Mouse (Mus musculus): ENCODE results near the gene Prr5l. TPM values are rescaled to one million over a fixed set of nuclear protein-coding genes. Genes with fewer than 3 reads are reported as not detected.
A peak's percentile ranks its signal among the peaks of the same experiment; 100 is the strongest.

Gene Prr5l
- polyA plus RNA-seq, 1 experiment from 2014 or later = 8.2 TPM

DNA sequence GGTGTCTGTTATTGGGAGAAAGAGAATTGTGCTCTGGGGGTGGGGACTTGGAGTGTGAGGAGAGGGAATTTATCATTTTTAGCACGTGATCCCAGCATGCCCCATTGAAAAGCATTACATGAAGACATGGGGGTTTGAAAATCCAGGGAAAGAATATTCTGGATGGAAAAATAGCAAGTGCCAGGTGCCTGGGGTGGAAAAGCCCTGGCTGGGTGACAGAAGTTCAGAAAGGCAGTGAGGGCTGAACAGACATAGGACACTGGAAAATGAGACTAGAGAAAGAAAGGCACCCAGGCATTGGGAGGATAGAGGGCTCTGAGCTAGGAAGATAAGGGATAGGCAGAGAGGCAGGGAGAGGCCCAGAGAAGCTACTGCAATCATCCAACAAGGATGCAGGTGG lies 62.0 kb downstream of the Prr5l start:
- no peak for ATAC-seq (ENCODE audit: insufficient number of reproducible peaks, insufficient read depth, low FRiP score, low read depth)
- Histone ChIP-seq H3K9ac (replicated peaks; ENCODE audit: low read depth, low read length) (no peak overlapping the region), H3K27me3 (ENCODE audit: control insufficient read depth, insufficient read depth, low read length) (no peaks in the 10 kb centered on the region), H3K4me2 (replicated peaks; ENCODE audit: low read depth, low read length) (no peak overlapping the region), H3K27ac (ENCODE audit: low read length) (no peak overlapping the region), H3K4me3 (ENCODE audit: low read depth, low read length) (no peak overlapping the region), H3K9me3 (ENCODE audit: control insufficient read depth, low read depth, low read length) (no peaks in the 10 kb centered on the region), H3K36me3 (ENCODE audit: control insufficient read depth, insufficient read depth, low read length) (no peaks in the 10 kb centered on the region), H3K4me1 (ENCODE audit: control insufficient read depth, insufficient read depth, low read length) (peaks cover 3% of the 10 kb centered on the region; the same call in 1 of the 2 replicates)
- WGBS = 50% methylated on average over 1 of the region's 1 CpGs

DNA sequence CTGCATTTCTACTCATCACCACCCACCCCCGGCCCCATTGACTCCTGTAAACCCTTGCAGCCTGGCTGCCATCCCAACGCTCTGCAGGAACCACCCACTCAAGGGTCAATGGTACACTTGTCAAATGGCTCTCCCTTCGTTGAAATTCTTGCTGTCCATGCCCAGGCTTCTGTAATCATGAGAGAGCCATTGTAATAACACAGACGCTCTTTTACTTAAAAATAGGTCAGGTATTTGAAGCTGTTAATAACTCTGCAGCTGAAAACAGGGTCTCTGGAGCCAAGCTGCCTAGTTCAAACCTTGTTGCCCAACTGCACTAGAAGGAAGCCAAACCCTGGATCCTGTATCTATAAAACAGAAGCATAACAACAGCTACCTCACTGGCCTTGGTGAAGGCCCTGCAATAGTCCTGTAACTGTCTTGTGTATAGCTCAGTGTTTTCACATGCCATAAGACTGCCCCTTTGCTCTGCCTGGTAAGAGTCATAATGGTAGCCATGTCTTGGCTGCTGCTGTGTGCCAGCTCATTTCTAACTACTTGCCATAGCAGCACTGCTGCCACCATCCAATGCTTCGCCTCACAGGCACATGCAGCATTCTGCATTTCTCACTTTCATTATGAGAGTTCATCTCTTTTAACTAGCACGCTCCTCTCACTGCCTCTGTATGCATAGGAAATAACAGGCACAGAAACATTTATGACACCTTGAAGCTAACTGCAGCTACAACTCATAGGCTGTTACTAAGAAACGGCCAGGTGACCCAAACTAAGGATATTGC lies 63.7 kb downstream of the Prr5l start:
- Histone ChIP-seq H3K4me2 (replicated peaks; ENCODE audit: low read depth, low read length) (no peak overlapping the region), H3K27ac (ENCODE audit: low read length) (no peak overlapping the region), H3K27me3 (ENCODE audit: control insufficient read depth, insufficient read depth, low read length) (no peaks in the 10 kb centered on the region), H3K36me3 (ENCODE audit: control insufficient read depth, insufficient read depth, low read length) (no peaks in the 10 kb centered on the region), H3K4me1 (ENCODE audit: control insufficient read depth, insufficient read depth, low read length) (peaks cover 3% of the 10 kb centered on the region; the same call in 1 of the 2 replicates), H3K4me3 (ENCODE audit: low read depth, low read length) (no peak overlapping the region), H3K9me3 (ENCODE audit: control insufficient read depth, low read depth, low read length) (no peaks in the 10 kb centered on the region), H3K9ac (replicated peaks; ENCODE audit: low read depth, low read length) (no peak overlapping the region)
- WGBS = 67% methylated on average over 7 of the region's 7 CpGs
- ATAC-seq (ENCODE audit: insufficient number of reproducible peaks, insufficient read depth, low FRiP score, low read depth) = no peak

DNA sequence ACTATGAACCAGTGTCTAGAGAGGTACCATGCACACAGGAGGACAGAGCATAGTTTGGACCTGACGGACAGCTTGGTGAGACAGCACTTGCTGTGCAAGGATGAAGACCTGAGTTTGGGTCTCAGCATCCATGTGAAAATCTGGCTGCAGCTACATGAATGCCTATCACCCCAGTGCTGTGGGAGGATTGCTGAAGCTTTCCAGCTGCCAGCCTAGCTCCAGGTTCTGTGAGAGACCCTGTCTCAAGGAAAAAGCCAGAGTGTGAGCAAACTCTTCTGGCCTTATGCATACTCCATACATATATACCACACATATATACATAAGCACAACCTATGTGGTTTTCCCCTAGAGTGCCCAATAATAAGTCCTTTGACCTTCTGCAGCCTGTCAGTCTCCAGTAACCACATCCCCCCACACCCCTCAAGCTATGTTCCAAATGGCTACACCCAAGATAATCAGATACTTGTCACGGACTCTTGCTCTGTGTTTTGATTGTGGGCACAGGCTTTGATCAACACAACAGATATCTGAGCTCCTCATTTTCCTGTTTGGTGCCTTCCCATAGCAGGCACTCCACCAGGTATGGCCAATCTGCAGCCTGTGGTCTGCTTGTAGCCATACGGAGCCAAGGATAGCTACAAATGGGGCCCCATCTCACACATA lies 66.0 kb downstream of the Prr5l start:
- Histone ChIP-seq H3K9ac (replicated peaks; ENCODE audit: low read depth, low read length) (no peak overlapping the region), H3K4me2 (replicated peaks; ENCODE audit: low read depth, low read length) (no peak overlapping the region), H3K4me1 (ENCODE audit: control insufficient read depth, insufficient read depth, low read length) (no peaks in the 10 kb centered on the region), H3K4me3 (ENCODE audit: low read depth, low read length) (no peak overlapping the region), H3K27me3 (ENCODE audit: control insufficient read depth, insufficient read depth, low read length) (no peaks in the 10 kb centered on the region), H3K9me3 (ENCODE audit: control insufficient read depth, low read depth, low read length) (no peaks in the 10 kb centered on the region), H3K27ac (ENCODE audit: low read length) (no peak overlapping the region), H3K36me3 (ENCODE audit: control insufficient read depth, insufficient read depth, low read length) (no peaks in the 10 kb centered on the region)
- 74% methylated on average over 3 of the region's 3 CpGs for WGBS
- ATAC-seq (ENCODE audit: insufficient number of reproducible peaks, insufficient read depth, low FRiP score, low read depth) = no peak

DNA sequence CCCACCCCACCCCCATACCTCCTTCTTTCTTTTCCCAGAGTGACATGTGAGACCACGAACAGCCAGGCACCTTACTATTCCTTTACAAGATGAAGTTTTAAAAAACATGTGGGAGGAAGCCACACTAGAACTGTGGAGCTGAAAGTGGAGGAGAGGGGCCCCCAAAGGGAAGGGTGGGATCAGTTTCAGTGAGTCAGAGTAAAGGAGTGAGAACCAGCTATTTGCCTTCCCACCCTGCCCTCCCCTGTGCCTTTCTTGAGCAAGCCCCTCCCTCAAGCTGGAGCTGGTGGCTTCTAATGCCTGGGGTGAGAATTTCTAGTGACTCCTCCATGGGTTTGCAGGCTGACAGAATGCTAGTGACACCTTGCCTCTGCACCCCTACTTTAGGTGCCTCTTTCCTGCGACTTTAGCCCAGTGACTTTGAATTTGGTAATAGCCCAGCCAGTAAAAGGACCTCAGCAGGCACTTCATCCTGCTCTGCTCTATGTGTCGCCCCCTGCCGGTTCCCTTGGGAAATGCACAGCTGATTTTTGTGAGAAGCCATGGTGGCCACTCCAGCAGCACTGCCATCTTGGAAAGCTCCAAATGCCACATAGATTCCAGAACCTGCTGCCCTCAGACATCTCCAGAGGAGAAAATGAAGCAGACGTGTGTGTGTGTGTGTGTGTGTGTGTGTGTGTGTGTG lies 67.4 kb downstream of the Prr5l start:
- no peaks in the 10 kb centered on the region for H3K9me3 ChIP-seq (ENCODE audit: control insufficient read depth, low read depth, low read length)
- H3K36me3 ChIP-seq (ENCODE audit: control insufficient read depth, insufficient read depth, low read length) = no peaks in the 10 kb centered on the region
- ATAC-seq (ENCODE audit: insufficient number of reproducible peaks, insufficient read depth, low FRiP score, low read depth) = 0 out of 2 replicates have a peak, but pooled peaks have one; percentile 43
- no peak overlapping the region for H3K4me3 ChIP-seq (ENCODE audit: low read depth, low read length)
- no peaks in the 10 kb centered on the region for H3K27me3 ChIP-seq (ENCODE audit: control insufficient read depth, insufficient read depth, low read length)
- H3K27ac ChIP-seq (ENCODE audit: low read length) = no peak overlapping the region
- 32% methylated on average over 5 of the region's 5 CpGs for WGBS
- no peak overlapping the region for H3K9ac ChIP-seq (replicated peaks; ENCODE audit: low read depth, low read length)
- no peaks in the 10 kb centered on the region for H3K4me1 ChIP-seq (ENCODE audit: control insufficient read depth, insufficient read depth, low read length)
- H3K4me2 ChIP-seq (replicated peaks; ENCODE audit: low read depth, low read length) = no peak overlapping the region

DNA sequence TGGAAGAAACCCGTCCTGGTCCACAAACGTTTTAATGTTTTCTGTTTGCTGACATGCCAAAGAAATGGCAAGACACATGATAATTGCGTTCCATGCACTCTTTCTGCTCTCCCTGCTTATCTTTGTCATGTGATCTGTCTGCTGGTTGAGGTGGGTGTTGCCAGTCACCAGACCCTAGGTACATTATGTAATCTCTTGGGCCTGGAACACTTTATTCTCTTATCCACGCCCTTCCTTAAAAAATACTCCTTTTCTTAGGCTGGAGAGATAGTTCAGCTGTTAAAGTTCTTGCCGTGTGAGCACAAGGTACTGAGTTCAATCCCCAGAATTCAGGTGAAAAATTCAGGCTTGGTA lies 68.6 kb downstream of the Prr5l start:
- Histone ChIP-seq H3K27me3 (ENCODE audit: control insufficient read depth, insufficient read depth, low read length) (no peaks in the 10 kb centered on the region), H3K4me3 (ENCODE audit: low read depth, low read length) (no peak overlapping the region), H3K9me3 (ENCODE audit: control insufficient read depth, low read depth, low read length) (no peaks in the 10 kb centered on the region), H3K4me1 (ENCODE audit: control insufficient read depth, insufficient read depth, low read length) (no peaks in the 10 kb centered on the region), H3K36me3 (ENCODE audit: control insufficient read depth, insufficient read depth, low read length) (no peaks in the 10 kb centered on the region), H3K4me2 (replicated peaks; ENCODE audit: low read depth, low read length) (no peak overlapping the region), H3K27ac (ENCODE audit: low read length) (no peak overlapping the region), H3K9ac (replicated peaks; ENCODE audit: low read depth, low read length) (no peak overlapping the region)
- no peak for ATAC-seq (ENCODE audit: insufficient number of reproducible peaks, insufficient read depth, low FRiP score, low read depth)
- 62% methylated on average over 5 of the region's 5 CpGs for WGBS

DNA sequence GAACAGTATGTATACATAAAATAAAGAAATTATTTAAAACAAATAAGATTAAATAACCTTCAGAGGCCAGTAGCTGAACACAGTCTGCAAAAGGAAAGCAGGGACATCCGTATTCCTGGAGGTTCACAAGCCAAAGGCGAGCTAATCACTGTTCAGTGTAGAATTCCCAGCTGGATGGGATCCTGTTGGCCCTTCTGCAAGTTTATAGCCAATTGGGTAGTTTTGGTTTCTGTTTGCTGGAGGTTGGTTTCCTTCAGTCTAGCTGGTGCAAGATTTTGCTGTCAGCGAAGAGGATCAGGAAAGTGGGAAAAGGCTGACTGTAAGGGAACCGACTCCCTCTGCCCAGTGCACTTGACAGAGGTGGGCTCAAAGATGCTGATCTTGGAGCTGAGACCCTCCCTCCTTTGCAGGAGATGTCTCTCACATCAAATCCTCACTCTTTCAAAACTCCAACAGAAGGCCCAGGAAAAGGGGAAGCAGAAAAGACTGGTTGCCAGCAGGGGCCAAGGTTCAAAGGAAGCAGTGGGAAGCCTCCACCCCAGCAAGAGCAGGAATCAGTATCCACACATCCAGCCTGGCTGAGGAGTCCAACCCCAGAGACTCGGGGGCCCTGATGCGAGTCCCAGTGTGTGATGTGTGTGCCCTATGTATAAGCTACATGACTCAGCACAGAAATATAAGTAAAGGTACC lies 69.1 kb downstream of the Prr5l start:
- Histone ChIP-seq H3K27me3 (ENCODE audit: control insufficient read depth, insufficient read depth, low read length) (no peaks in the 10 kb centered on the region), H3K9me3 (ENCODE audit: control insufficient read depth, low read depth, low read length) (no peaks in the 10 kb centered on the region), H3K4me1 (ENCODE audit: control insufficient read depth, insufficient read depth, low read length) (no peaks in the 10 kb centered on the region), H3K9ac (replicated peaks; ENCODE audit: low read depth, low read length) (no peak overlapping the region), H3K36me3 (ENCODE audit: control insufficient read depth, insufficient read depth, low read length) (no peaks in the 10 kb centered on the region), H3K4me2 (replicated peaks; ENCODE audit: low read depth, low read length) (no peak overlapping the region), H3K4me3 (ENCODE audit: low read depth, low read length) (no peak overlapping the region), H3K27ac (ENCODE audit: low read length) (no peak overlapping the region)
- no peak for ATAC-seq (ENCODE audit: insufficient number of reproducible peaks, insufficient read depth, low FRiP score, low read depth)
- 65% methylated on average over 6 of the region's 6 CpGs for WGBS

DNA sequence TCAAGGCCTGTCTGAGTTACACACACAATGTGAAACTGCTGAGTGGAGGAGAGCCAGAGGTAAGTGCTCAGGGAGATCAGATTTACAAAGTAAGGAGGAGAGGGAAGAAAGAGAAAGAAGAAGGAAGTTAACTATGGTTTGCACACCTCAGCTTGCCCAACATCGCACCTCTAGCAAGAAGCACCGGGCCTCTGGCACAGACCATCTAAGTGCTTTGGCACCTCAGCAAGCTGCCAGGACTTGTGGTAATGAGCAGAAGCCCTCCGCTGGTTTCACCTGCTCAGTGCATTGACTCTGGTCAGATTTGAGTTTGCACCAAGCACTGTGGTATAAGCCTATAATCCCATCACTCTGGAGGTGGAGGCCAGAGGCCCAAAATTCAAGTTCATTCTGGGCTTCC lies 70.9 kb downstream of the Prr5l start:
- no peaks in the 10 kb centered on the region for H3K36me3 ChIP-seq (ENCODE audit: control insufficient read depth, insufficient read depth, low read length)
- no peak overlapping the region for H3K9ac ChIP-seq (replicated peaks; ENCODE audit: low read depth, low read length)
- no peak overlapping the region for H3K4me2 ChIP-seq (replicated peaks; ENCODE audit: low read depth, low read length)
- no peak for ATAC-seq (ENCODE audit: insufficient number of reproducible peaks, insufficient read depth, low FRiP score, low read depth)
- H3K27me3 ChIP-seq (ENCODE audit: control insufficient read depth, insufficient read depth, low read length) = no peaks in the 10 kb centered on the region
- H3K9me3 ChIP-seq (ENCODE audit: control insufficient read depth, low read depth, low read length) = no peaks in the 10 kb centered on the region
- 81% methylated on average over 3 of the region's 3 CpGs for WGBS
- H3K4me3 ChIP-seq (ENCODE audit: low read depth, low read length) = no peak overlapping the region
- no peak overlapping the region for H3K27ac ChIP-seq (ENCODE audit: low read length)
- H3K4me1 ChIP-seq (ENCODE audit: control insufficient read depth, insufficient read depth, low read length) = no peaks in the 10 kb centered on the region

DNA sequence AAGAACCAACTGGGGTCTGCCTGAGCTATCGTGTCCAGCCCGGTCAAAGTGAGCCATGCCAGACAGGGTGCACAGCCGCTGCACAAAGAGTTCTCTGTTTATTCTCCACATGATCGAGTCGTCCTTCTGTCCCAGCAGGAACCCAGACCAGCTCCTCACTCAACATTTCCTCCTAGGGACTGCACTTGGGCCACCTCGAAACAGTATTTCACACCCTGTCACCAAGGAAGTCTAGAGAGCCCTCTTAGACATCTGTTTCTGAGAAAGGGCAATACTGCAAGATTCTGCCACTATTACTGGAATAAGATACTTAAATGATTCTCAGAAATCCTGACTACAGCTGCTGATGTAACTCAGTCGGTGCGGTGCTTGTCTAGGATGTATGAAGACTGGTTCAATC lies 72.1 kb downstream of the Prr5l start:
- Histone ChIP-seq H3K9ac (replicated peaks; ENCODE audit: low read depth, low read length) (no peak overlapping the region), H3K4me3 (ENCODE audit: low read depth, low read length) (no peak overlapping the region), H3K36me3 (ENCODE audit: control insufficient read depth, insufficient read depth, low read length) (no peaks in the 10 kb centered on the region), H3K9me3 (ENCODE audit: control insufficient read depth, low read depth, low read length) (no peaks in the 10 kb centered on the region), H3K4me2 (replicated peaks; ENCODE audit: low read depth, low read length) (no peak overlapping the region), H3K4me1 (ENCODE audit: control insufficient read depth, insufficient read depth, low read length) (no peaks in the 10 kb centered on the region), H3K27ac (ENCODE audit: low read length) (no peak overlapping the region), H3K27me3 (ENCODE audit: control insufficient read depth, insufficient read depth, low read length) (no peaks in the 10 kb centered on the region)
- no peak for ATAC-seq (ENCODE audit: insufficient number of reproducible peaks, insufficient read depth, low FRiP score, low read depth)
- WGBS = 63% methylated on average over 8 of the region's 8 CpGs
